24 mouse cellular contexts compared by ENCODE assay signal in genomic region chr11:111696668-111697067, GRCm38 (mm10).
DNase-seq lines count a peak whose midpoint lies in the region; ATAC-seq lines count a peak whose summit lies in the region.
"Had no signal": no experiment of that assay in that cellular context is flagged by ENCODE, and none has a peak within 500 bp of the region (broad histone marks: within the 10 kb centered on the region; RNA-seq: fewer than 3 reads in every experiment).

No protein-coding gene starts in this region.

- H3K4me1 ChIP-seq in hindbrain, embryonic 13.5 days (replicated peaks) = no peaks in the 10 kb centered on the region
- H3K4me1 ChIP-seq in forebrain, embryonic 14.5 days (ENCODE audit: control insufficient read depth, insufficient read depth, low read length) = no peaks in the 10 kb centered on the region
- H3K4me1 ChIP-seq: embryonic facial prominence, embryonic 13.5 days; embryonic facial prominence, embryonic 15.5 days; forebrain, embryonic 13.5 days had no signal

- H3K9ac ChIP-seq in hindbrain, embryonic 13.5 days = no peak overlapping the region
- H3K9ac ChIP-seq in forebrain, embryonic 14.5 days (ENCODE audit: low read length) = no peak overlapping the region
- H3K9ac ChIP-seq: embryonic facial prominence, embryonic 13.5 days; embryonic facial prominence, embryonic 15.5 days; forebrain, embryonic 13.5 days had no signal

- H3K27ac ChIP-seq in hindbrain, embryonic 13.5 days = no peak overlapping the region
- H3K27ac ChIP-seq in forebrain, embryonic 14.5 days (ENCODE audit: low read depth, low read length) = no peak overlapping the region
- H3K27ac ChIP-seq: embryonic facial prominence, embryonic 13.5 days; embryonic facial prominence, embryonic 15.5 days; forebrain, embryonic 13.5 days had no signal

- DNase-seq in 416B (ENCODE audit: low read depth) (peak; percentile 91), NIH3T3 (ENCODE audit: low read depth) (peak; percentile 8)
- no peak for DNase-seq in adrenal gland, adult 8-10 months
- no peak for DNase-seq in heart, adult 8-10 months (ENCODE audit: low spot score)
- DNase-seq in forebrain, embryonic 14.5 days (ENCODE audit: low spot score) = no peak
- DNase-seq: adrenal gland, adult 2 months; adrenal gland, postnatal 14 days; adrenal gland, postnatal 36 days; cerebellum, adult 11-12 months; cerebellum, adult 2 months; cerebellum, adult 9-10 months; cerebellum, postnatal 10 days; cerebellum, postnatal 25 days; embryo, embryonic 11 days had no signal

- peak; percentile 99 for ATAC-seq in granulocyte monocyte progenitor cell, adult 5-6 weeks (replicated peaks; ENCODE audit: poor library complexity, severe bottlenecking)
- ATAC-seq in megakaryocyte progenitor cell, adult 5-6 weeks (replicated peaks; ENCODE audit: poor library complexity) = peak; percentile 95
- ATAC-seq in hindbrain, embryonic 13.5 days (ENCODE audit: low FRiP score) = no peak
- ATAC-seq in forebrain, embryonic 14.5 days = no peak
- ATAC-seq: CD4-positive, CD25-positive, alpha-beta regulatory T cell, adult 4 months; forebrain, embryonic 13.5 days; forebrain, embryonic 16.5 days had no signal

- 93% methylated on average over 2 of the region's 2 CpGs for WGBS in hindbrain, embryonic 13.5 days
- 97% methylated on average over 2 of the region's 2 CpGs for WGBS in forebrain, embryonic 14.5 days

- H3K36me3 ChIP-seq in hindbrain, embryonic 13.5 days = no peaks in the 10 kb centered on the region
- no peaks in the 10 kb centered on the region for H3K36me3 ChIP-seq in forebrain, embryonic 14.5 days (ENCODE audit: control insufficient read depth, insufficient read depth, low read length)
- H3K36me3 ChIP-seq: embryonic facial prominence, embryonic 13.5 days; embryonic facial prominence, embryonic 15.5 days; G1E had no signal

- no peaks in the 10 kb centered on the region for H3K9me3 ChIP-seq in hindbrain, embryonic 13.5 days
- no peaks in the 10 kb centered on the region for H3K9me3 ChIP-seq in forebrain, embryonic 14.5 days (replicated peaks; ENCODE audit: control insufficient read depth, low read length)
- H3K9me3 ChIP-seq: embryonic facial prominence, embryonic 13.5 days; embryonic facial prominence, embryonic 15.5 days; forebrain, embryonic 13.5 days; G1E had no signal

- H3K27me3 ChIP-seq in hindbrain, embryonic 13.5 days = no peaks in the 10 kb centered on the region
- no peaks in the 10 kb centered on the region for H3K27me3 ChIP-seq in forebrain, embryonic 14.5 days (replicated peaks; ENCODE audit: control insufficient read depth, insufficient read depth, low read length)
- H3K27me3 ChIP-seq: CH12.LX; embryonic facial prominence, embryonic 13.5 days; embryonic facial prominence, embryonic 15.5 days; forebrain, embryonic 13.5 days had no signal

- no peak overlapping the region for H3K4me3 ChIP-seq in hindbrain, embryonic 13.5 days
- no peak overlapping the region for H3K4me3 ChIP-seq in forebrain, embryonic 14.5 days (ENCODE audit: low read depth, low read length)
- H3K4me3 ChIP-seq: embryonic facial prominence, embryonic 13.5 days; embryonic facial prominence, embryonic 15.5 days; forebrain, embryonic 13.5 days had no signal

- H3K4me2 ChIP-seq in hindbrain, embryonic 13.5 days = no peak overlapping the region
- no peak overlapping the region for H3K4me2 ChIP-seq in forebrain, embryonic 14.5 days (ENCODE audit: low read length)
- H3K4me2 ChIP-seq: embryonic facial prominence, embryonic 13.5 days; embryonic facial prominence, embryonic 15.5 days; forebrain, embryonic 13.5 days had no signal

Comparison
In these comparisons a context has a peak if more than half of its experiments do, and no peak if none do; other contexts are left out.
1. DNase-seq: peak in 416B (single experiment) and NIH3T3 (single experiment); none in adrenal gland, adult 8-10 months (single experiment), heart, adult 8-10 months (single experiment) and forebrain, embryonic 14.5 days (single experiment).
2. ATAC-seq: peak in granulocyte monocyte progenitor cell, adult 5-6 weeks (single experiment) and megakaryocyte progenitor cell, adult 5-6 weeks (single experiment); none in hindbrain, embryonic 13.5 days (single experiment) and forebrain, embryonic 14.5 days (single experiment).